Mouse (Mus musculus) megakaryocyte, embryonic 14.5 days (primary cell): ENCODE data around the gene 2010111I01Rik.

ENCODE experiments used
- FLI1 ChIP-seq: IDR thresholded peaks from 2 replicates; pipeline ENCODE4 v1.6.1; 2012; ENCODE audit warnings: low read length, inconsistent platforms, mixed read lengths
- GATA1 ChIP-seq: IDR thresholded peaks from 3 replicates; pipeline ENCODE4 v1.6.1; 2012; ENCODE audit warnings: mixed read lengths, low read length, inconsistent platforms, borderline replicate concordance

GRCm38 (mm10) chr13:63247631-63248030, 282.9 kb downstream of the 2010111I01Rik start:
- TF ChIP-seq GATA1, result no peak
- no peak for TF ChIP-seq FLI1
